Mouse (Mus musculus) cerebellum, adult 2 months (tissue): Measurements from ENCODE around the gene Rap1gds1.

Experiments
- CTCF ChIP-seq: fragments of 200-500 bp; IDR thresholded peaks from 2 replicates; pipeline ENCODE4 v1.5.1; 2011; ENCODE audit warnings: low read depth, mild to moderate bottlenecking, control low read depth, low read length, moderate library complexity, borderline replicate concordance; ENCODE audit not compliant: insufficient read depth
- POLR2A ChIP-seq: fragments of 200-500 bp; IDR thresholded peaks from 2 replicates; pipeline ENCODE4 v1.6.1; 2011; ENCODE audit warnings: low read length, control low read depth, borderline replicate concordance; ENCODE audit not compliant: insufficient read depth

DNA sequence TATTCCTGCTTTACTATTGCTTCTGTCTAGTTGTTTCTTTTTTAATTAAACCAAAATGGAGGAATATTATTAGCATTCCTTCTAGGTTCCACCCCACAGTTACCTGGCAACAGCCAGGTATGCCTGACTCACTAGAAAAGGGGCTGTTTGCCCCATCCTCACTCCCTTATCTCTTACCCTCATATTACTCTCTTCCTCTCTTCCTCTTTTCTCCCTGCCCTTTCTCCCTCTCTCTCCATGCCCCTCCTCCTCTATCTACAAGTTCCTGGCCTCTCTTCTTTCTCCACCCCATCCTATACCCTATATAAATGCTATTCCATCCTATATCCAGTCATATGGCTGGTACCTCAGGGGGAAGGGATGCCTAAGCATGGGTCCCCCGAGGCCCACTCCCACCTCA, 83.6 kb downstream of the Rap1gds1 start:
- TF ChIP-seq POLR2A (no peak), CTCF (no peak)
